Mouse (Mus musculus): ENCODE measurements around the gene Smtnl1. TPM values are rescaled to one million over a fixed set of nuclear protein-coding genes. Genes with fewer than 3 reads are reported as not detected.

Gene Smtnl1
- total RNA-seq, 2 experiments from 2014 or later = 0.32 TPM; not detected in 1

- DNase-seq (ENCODE audit: low spot score in 2 of 2) = peak; percentile 58 to 62
Observed at GRCm38 (mm10) chr2:84798493-84798921, 23.9 kb downstream of the Smtnl1 start, which contains the start of gene Ube2l6. Gene Ube2l6 (plus strand): TSS chr2:84798828.

GRCm38 (mm10) chr2:84797833-84798492, 24.5 kb downstream of the Smtnl1 start:
- peak; percentile 65 to 73 for DNase-seq (ENCODE audit: low spot score in 2 of 2)

GRCm38 (mm10) chr2:84793871-84794270, 28.6 kb downstream of the Smtnl1 start:
- no peak for DNase-seq (ENCODE audit: low spot score in 2 of 2)

- no peak for DNase-seq (ENCODE audit: low spot score in 2 of 2)
Observed at GRCm38 (mm10) chr2:84793154-84793553, 29.3 kb downstream of the Smtnl1 start.

- DNase-seq (ENCODE audit: low spot score in 2 of 2) = no peak
Observed at GRCm38 (mm10) chr2:84792516-84792915, 29.9 kb downstream of the Smtnl1 start.

GRCm38 (mm10) chr2:84790418-84790817, 32.0 kb downstream of the Smtnl1 start:
- DNase-seq (ENCODE audit: low spot score in 2 of 2) = no peak

GRCm38 (mm10) chr2:84788316-84788715, 34.1 kb downstream of the Smtnl1 start:
- DNase-seq (ENCODE audit: low spot score in 2 of 2) = no peak

- no peak for DNase-seq (ENCODE audit: low spot score in 2 of 2)
Observed at GRCm38 (mm10) chr2:84783840-84784566, 38.4 kb downstream of the Smtnl1 start.

- no peak for DNase-seq (ENCODE audit: low spot score in 2 of 2)
Observed at GRCm38 (mm10) chr2:84783315-84783714, 39.1 kb downstream of the Smtnl1 start.

- no peak for DNase-seq (ENCODE audit: low spot score in 2 of 2)
Observed at GRCm38 (mm10) chr2:84779210-84779609, 43.2 kb downstream of the Smtnl1 start.

GRCm38 (mm10) chr2:84777706-84778105, 44.7 kb downstream of the Smtnl1 start:
- no peak for DNase-seq (ENCODE audit: low spot score in 2 of 2)

- DNase-seq (ENCODE audit: low spot score in 2 of 2) = no peak
Observed at GRCm38 (mm10) chr2:84775665-84776064, 46.8 kb downstream of the Smtnl1 start.

GRCm38 (mm10) chr2:84775241-84775640, 47.2 kb downstream of the Smtnl1 start, which contains the start of gene Serping1:
Gene Serping1 (minus strand): TSS chr2:84775444.
- no peak for DNase-seq (ENCODE audit: low spot score in 2 of 2)

- peak in 1 of 2 experiments; percentile 40 for DNase-seq (ENCODE audit: low spot score in 2 of 2)
Observed at GRCm38 (mm10) chr2:84774751-84775150, 47.7 kb downstream of the Smtnl1 start.

- DNase-seq (ENCODE audit: low spot score in 2 of 2) = no peak
Observed at GRCm38 (mm10) chr2:84773195-84773594, 49.3 kb downstream of the Smtnl1 start.

GRCm38 (mm10) chr2:84772454-84772853, 50.0 kb downstream of the Smtnl1 start:
- no peak for DNase-seq (ENCODE audit: low spot score in 2 of 2)

GRCm38 (mm10) chr2:84770501-84770900, 52.0 kb downstream of the Smtnl1 start:
- no peak for DNase-seq (ENCODE audit: low spot score in 2 of 2)

GRCm38 (mm10) chr2:84762818-84763217, 59.6 kb downstream of the Smtnl1 start:
- DNase-seq (ENCODE audit: low spot score in 2 of 2) = no peak

- no peak for DNase-seq (ENCODE audit: low spot score in 2 of 2)
Observed at GRCm38 (mm10) chr2:84762295-84762694, 60.2 kb downstream of the Smtnl1 start.

GRCm38 (mm10) chr2:84761840-84762239, 60.6 kb downstream of the Smtnl1 start:
- DNase-seq (ENCODE audit: low spot score in 2 of 2) = no peak

GRCm38 (mm10) chr2:84761309-84761708, 61.1 kb downstream of the Smtnl1 start:
- no peak for DNase-seq (ENCODE audit: low spot score in 2 of 2)

Measured in adrenal gland, adult 18-20 months (tissue).